Mouse (Mus musculus) adipose tissue, adult 10 weeks (tissue): ENCODE measurements around the gene Sarm1. TPM values are rescaled to one million over a fixed set of nuclear protein-coding genes. Genes with fewer than 3 reads are reported as not detected.

Experiments used
- polyA plus RNA-seq: library from polyadenylated mRNA; stranded (reverse); fragments of 350-450 nt; fragmentation: Illumina TruSeq; extraction: RNeasy Lipid Tissue Mini Kit (QIAGEN cat#74804); gene quantifications from one replicate; pipeline ENCODE4 v1.2.3, GENCODE M21; 2014; ENCODE audit warnings: low read depth, low replicate concordance

The Sarm1 gene
- 2.2 TPM for polyA plus RNA-seq

DNA sequence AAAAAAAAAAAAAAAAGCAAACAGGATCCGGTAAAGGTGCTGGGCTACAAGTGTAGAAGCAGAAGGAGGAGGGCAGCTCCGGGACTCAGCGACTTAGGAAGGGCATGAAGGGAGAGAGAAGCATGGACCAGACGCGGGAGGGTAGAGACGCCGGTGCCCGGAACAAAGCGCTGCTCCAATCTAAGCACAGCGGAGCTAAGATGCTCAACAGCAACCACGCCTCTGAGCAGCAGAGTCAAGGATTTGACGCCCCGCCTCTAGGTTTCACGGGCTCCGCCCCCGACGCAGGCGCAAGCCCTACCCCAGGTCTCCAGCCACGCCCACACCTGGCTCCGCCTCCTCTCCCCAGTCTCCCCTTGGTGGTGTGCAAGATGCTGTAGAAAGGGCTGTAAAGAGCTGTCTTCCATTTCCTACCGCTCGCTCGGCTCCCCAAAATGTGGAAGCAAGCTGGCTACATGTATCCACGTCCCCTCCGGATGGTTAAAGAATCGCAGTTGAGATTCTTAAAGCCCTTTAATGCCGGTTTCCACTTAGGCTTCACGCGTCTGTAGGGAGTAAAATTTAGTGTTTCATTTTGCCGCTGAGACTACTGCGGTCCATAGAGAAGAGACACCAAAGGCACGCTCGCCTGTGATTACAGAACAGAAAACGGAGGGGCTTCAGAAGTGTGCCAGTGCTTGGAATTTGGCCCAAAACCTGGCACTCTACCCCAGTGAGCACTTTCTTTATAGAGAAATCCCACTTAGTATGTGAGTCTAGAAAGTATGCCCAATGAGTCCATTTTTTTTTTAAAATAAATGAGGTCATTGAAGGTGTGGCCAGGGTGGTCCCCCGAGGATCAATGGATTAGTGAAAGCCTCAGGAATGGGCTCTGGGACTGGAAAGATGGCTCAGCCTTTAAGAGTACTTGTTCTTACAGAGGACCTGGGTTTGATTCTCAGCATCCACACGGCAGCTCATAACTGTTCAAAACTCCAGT lies at the start of gene Sarm1:
Sarm1 (minus strand) TSS at position 211 of the 979 bp plus-strand sequence.

DNA sequence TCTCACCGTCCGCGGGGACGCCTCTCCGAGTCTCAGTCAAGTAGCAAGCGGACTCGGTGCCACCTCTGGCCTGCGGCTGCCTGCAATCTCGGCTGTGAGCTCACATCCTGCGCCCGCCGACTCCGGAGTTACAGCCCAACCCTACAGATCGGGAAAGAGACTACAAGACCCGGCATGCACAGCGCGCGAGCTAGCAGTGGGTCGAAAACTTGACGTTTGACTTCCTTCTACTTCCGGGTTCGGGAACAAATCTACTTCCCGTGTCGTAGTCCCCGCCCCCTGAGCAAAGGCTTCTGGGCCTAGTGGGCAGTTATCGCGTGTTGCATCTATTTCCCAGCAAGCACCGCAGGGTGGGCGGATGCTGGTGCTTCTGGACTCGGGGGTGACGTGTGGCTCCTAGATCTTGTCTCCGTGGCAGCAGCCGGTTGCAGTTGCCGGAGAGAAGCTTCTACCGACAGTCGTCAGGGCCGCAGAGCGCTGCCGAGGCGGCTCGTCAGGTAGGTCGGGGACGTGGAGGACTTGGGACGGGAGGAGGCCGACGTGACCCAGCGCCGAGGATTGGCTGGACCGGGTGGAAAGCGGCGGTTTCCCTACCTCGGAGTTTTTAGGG lies 38.6 kb upstream of the Sarm1 start, which contains the start of the genes Tnfaip1 and Ift20:
Tnfaip1 (minus strand) TSS at position 253 of the 610 bp plus-strand sequence.
Ift20 (plus strand) TSS at position 282 of the 610 bp plus-strand sequence.

DNA sequence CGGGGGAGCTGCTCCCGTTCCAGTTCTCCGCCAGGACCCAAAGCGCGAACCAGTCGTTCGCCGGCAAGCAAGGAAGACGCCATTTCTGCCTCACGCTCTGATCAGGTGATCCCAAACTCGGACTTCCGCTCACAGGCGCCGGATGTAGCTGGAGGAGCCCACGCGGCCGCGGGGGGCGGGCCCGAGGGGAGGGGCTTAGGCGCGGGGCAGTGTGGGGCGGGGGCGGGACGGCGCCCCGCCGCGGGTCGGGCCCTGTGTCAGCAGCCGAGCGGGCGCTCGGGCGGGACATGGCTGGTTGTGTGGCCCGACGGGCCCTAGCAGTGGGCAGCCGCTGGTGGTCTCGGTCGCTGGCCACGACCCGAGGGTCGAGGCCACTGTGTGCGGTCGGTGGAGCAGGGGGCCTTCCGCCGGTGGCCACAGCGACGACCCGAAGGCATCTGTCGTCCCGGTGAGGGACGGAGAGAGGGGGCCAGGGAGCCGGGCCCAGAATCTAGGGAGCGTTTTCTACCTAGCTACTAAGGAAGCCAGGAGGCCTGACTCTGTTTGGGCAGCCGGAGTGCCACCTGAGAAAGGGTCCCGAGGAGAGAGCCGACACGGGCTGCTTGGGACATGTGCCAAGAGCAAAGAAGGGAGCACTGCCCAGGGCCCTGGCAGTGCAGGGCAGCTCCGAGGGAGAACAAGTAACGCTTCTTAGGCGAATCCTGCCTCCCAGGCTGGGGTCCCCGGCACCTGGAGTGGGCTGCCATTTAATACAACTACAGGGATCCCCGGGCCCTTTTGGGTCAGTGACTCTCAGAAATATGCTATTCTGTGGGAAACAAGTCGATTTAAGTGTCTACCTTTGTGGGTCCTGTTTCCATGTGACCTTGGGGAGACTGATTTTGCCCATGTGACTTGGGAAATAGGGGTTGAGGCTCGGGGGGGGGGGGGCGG lies 14.7 kb upstream of the Sarm1 start, which contains the start of the genes Tmem199 and Poldip2:
Tmem199 (minus strand) TSS at position 148 of the 933 bp plus-strand sequence.
Poldip2 (plus strand) TSS at position 169 of the 933 bp plus-strand sequence.

DNA sequence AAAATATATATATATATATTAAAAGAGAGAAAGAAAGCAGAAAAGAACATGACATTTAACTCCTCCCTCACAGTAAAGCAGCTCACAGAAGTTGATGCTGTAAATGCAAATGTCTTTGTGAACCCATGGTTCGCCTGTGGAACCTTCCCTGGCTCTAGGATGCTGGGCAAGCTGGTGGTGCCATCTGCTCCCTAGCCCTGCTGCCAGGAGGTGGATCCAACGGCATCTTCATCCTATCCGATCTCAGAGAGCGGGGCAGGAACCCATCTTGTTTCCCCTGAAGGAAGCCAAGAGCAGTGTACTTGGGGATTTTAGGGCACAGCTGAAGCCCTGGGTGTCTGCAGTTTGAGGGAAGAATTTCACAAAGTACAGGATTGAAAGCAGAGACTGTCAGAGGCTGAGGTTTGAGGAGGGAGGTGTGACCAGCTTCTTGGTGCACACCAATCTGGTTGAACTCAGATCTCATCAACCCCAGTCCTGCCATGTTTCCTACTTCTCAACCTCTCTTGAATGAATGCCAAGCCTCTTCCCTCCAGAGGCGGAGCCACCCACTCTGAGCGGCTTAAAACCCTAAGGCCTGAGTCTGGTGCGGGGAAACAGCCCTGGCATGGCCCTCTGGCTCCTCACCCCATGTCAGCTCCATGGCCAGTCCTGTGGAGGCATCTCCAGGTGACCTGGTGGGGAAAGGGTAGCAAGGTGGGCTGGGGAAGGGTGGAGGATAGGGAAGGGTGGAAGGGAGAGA lies 5.5 kb upstream of the Sarm1 start, which contains the start of gene Sebox:
Sebox (plus strand) TSS at position 539 of the 742 bp plus-strand sequence.

DNA sequence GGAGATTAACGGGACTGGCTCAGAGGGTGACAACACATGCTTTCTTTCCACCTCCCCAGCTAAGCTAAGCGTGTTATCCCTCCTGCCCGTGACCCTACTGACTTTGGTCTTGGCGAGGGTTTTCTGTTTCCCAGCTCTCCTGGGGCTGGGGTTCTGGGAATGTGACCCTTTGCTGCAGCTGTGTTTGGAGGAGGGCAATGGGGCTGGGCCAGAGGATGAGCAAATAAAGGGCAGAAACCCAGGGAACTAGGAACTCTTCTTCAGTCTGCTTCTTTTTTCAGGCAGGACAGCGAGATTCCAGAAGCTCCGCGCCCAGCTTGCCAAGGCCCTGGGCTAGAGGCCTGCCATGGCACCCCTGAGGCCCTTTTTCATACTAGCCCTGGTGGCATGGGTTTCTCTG lies 1.4 kb upstream of the Sarm1 start, which contains the start of gene Vtn:
Vtn (plus strand) TSS at position 88 of the 400 bp plus-strand sequence.

DNA sequence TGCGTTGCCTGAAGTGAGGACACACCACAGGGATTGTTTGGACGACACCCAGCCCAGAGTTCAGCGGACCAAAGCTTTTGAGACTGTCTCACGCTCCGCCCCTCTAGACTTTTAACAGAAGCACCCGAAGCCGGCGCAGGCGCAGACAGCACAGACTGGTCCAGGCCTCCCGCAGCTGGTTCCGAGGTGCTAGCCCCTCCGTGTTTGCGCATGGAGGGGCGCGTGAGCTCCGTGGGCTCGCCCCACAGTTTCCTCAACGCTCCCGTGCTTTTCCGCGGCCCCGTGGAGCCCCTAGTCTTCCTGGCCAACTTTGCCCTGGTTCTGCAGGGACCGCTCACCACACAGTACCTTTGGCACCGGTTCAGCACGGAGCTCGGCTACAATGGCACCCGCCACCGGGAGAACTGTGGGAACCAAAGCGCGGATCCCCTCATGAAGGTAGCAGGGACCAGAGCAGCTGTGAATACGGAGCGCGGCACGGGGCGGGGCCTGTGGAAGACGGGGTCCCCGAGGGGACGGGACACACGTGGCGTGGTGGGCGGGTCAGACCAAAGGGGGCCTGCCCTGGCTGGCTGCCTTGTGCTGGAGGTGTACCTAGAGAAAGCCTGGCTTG lies 31.9 kb downstream of the Sarm1 start, which contains the start of gene Slc46a1:
Slc46a1 (plus strand) TSS at position 130 of the 613 bp plus-strand sequence.

Other genes with a start within 250 kb of the Sarm1 start
- 107 TPM for gene 2610507B11Rik, start 236.0 kb downstream of the Sarm1 start, polyA plus RNA-seq
- gene BC030499, start 206.9 kb downstream of the Sarm1 start, polyA plus RNA-seq, result 0.19 TPM
- 2.7 TPM for gene Spag5, start 196.2 kb downstream of the Sarm1 start, polyA plus RNA-seq
- gene Aldoc, start 174.8 kb downstream of the Sarm1 start, polyA plus RNA-seq, result 41.4 TPM
- 34.6 TPM for gene Pigs, start 169.3 kb downstream of the Sarm1 start, polyA plus RNA-seq
- gene Unc119, start 154.3 kb downstream of the Sarm1 start, polyA plus RNA-seq, result 34.6 TPM
- gene Foxn1, start 111.2 kb downstream of the Sarm1 start, polyA plus RNA-seq, result not detected
- gene Slc13a2, start 75.5 kb downstream of the Sarm1 start, polyA plus RNA-seq, result 7.7 TPM
- 25.6 TPM for gene Slc46a1, start 32.1 kb downstream of the Sarm1 start, polyA plus RNA-seq
- 12.6 TPM for gene Vtn, start 1.3 kb upstream of the Sarm1 start, polyA plus RNA-seq
- gene Sebox, start 5.7 kb upstream of the Sarm1 start, polyA plus RNA-seq, result not detected
- gene Tmem199, start 14.4 kb upstream of the Sarm1 start, polyA plus RNA-seq, result 31.0 TPM
- 77.7 TPM for gene Poldip2, start 14.4 kb upstream of the Sarm1 start, polyA plus RNA-seq
- 35.8 TPM for gene Tnfaip1, start 38.6 kb upstream of the Sarm1 start, polyA plus RNA-seq
- gene Ift20, start 38.6 kb upstream of the Sarm1 start, polyA plus RNA-seq, result 127 TPM
- 38.0 TPM for gene Tmem97, start 53.0 kb upstream of the Sarm1 start, polyA plus RNA-seq
- 21.9 TPM for gene Nlk, start 199.6 kb upstream of the Sarm1 start, polyA plus RNA-seq